Comparison of ENCODE assay signal across 23 mouse cellular contexts in genomic region chr11:62758491-62758890, GRCm38 (mm10). TPM values are rescaled to one million over a fixed set of nuclear protein-coding genes. Genes with fewer than 3 reads are reported as not detected.
"Had no signal": no experiment of that assay in that cellular context is flagged by ENCODE, and none has a peak within 500 bp of the region (broad histone marks: within the 10 kb centered on the region; RNA-seq: fewer than 3 reads in every experiment).

No protein-coding gene starts in this region.

- H3K4me1 ChIP-seq: stomach, embryonic 15.5 days had no signal

- H3K9me3 ChIP-seq: midbrain, embryonic 10.5 days; midbrain, embryonic 13.5 days; neural tube, embryonic 13.5 days; neural tube, embryonic 15.5 days; stomach, embryonic 15.5 days had no signal

- H3K4me3 ChIP-seq: midbrain, embryonic 10.5 days; midbrain, embryonic 13.5 days; myocyte; neural tube, embryonic 13.5 days; neural tube, embryonic 15.5 days; stomach, embryonic 15.5 days had no signal

- DNase-seq: lung, adult 18-20 months; lung, embryonic 14.5 days; lung, postnatal 10 days; lung, postnatal 4 days; right cerebral cortex, postnatal 14 days; thymus, adult 2 months; thymus, postnatal 25 days; thymus, postnatal 4 days had no signal

- H3K9ac ChIP-seq: lung, embryonic 14.5 days; midbrain, embryonic 13.5 days; neural tube, embryonic 13.5 days; neural tube, embryonic 15.5 days; stomach, embryonic 15.5 days had no signal

- H3K4me2 ChIP-seq: lung, embryonic 14.5 days; midbrain, embryonic 13.5 days; neural tube, embryonic 13.5 days; neural tube, embryonic 15.5 days; stomach, embryonic 15.5 days had no signal

- H3K27ac ChIP-seq: midbrain, embryonic 10.5 days; midbrain, embryonic 13.5 days; neural tube, embryonic 13.5 days; neural tube, embryonic 15.5 days; stomach, embryonic 15.5 days; stomach, postnatal 0 days had no signal

- ATAC-seq: midbrain, embryonic 13.5 days; midbrain, embryonic 16.5 days had no signal

- H3K36me3 ChIP-seq: midbrain, embryonic 10.5 days; midbrain, embryonic 13.5 days; neural tube, embryonic 13.5 days; neural tube, embryonic 15.5 days; stomach, embryonic 15.5 days had no signal

RNA-seq across cellular contexts. Expression of gene Gm10428, which starts 5.6 kb away (rescaled TPM):
- total RNA-seq: megakaryocyte, adult 5-6 weeks; megakaryocyte-erythroid progenitor cell, adult 5-6 weeks had no signal
- polyA plus RNA-seq: liver, embryonic 16.5 days; lung, embryonic 14.5 days; lung, embryonic 16.5 days; midbrain, embryonic 10.5 days; midbrain, embryonic 13.5 days; midbrain, embryonic 16.5 days; myocyte; neural tube, embryonic 11.5 days; neural tube, embryonic 13.5 days; neural tube, embryonic 15.5 days; spleen, adult 2 months; stomach, embryonic 15.5 days; stomach, postnatal 0 days; thymus, adult 2 months; urinary bladder, adult 2 months had no signal

RNA-seq across cellular contexts. Expression of gene Zfp286, which starts 30.8 kb away (rescaled TPM):
- polyA plus RNA-seq: myocyte had no signal
